Mouse (Mus musculus) liver, postnatal 0 days (tissue): ENCODE data around the gene Chst15.

ENCODE experiments used
- CTCF ChIP-seq: sonication (generic); IDR thresholded peaks from 2 replicates; pipeline ENCODE4 v1.5.1; 2016; ENCODE audit warnings: antibody characterized with exemption, low read depth
- EP300 ChIP-seq: IDR thresholded peaks from 2 replicates; pipeline ENCODE4 v1.6.1; 2016; ENCODE audit warnings: antibody characterized with exemption, low read depth, mild to moderate bottlenecking

DNA sequence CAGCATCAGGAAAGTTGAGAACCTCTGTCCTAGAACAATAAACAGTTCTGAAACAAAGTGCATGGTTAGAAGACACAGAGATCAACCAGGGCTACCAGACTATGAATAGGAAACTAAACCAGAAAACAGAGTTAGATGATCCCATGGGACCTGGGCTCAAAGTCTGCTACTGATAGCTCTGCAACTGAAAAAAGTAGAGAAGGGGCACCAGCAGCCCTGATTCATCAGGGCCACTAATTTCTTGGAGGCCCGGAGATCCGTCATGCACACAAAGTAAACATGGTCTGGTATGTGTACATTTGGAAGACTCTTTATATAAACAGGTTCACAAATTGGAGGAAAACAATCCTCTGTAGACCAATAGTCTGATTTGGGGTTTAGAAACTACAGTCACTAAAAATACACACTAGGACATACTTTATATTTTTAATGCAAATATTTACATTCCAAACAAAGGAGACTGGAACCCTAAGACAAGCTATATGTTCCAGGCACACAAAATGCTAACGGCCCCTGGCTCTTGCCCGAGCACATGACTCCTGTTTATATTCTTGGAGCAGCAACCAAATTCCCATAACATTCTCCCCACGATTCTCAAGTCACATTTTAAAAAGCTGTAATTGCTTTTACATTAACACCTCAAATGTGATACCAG lies 8.4 kb downstream of the Chst15 start:
- TF ChIP-seq CTCF (no peak), EP300 (no peak)
